Mouse (Mus musculus) MEL (cell line): ENCODE results near the gene 4930432M17Rik.

Source experiments
- CTCF ChIP-seq, 3 experiments: IDR thresholded peaks in 2 of 3; conservative IDR thresholded peaks in 1 of 3; 2 replicates each; pipeline ENCODE4 v1.5.1; 2011 to 2012; ENCODE audit warnings: low read length in 3 of 3, low read depth in 2 of 3, mild to moderate bottlenecking in 2 of 3, improper control_type of control experiment in 1 of 3, inconsistent platforms in 1 of 3, mixed read lengths in 1 of 3, moderate library complexity in 1 of 3; ENCODE audit not compliant: control insufficient read depth in 1 of 3, insufficient read depth in 1 of 3, poor library complexity in 1 of 3, severe bottlenecking in 1 of 3
- EP300 ChIP-seq, 2 experiments: IDR thresholded peaks; 2 replicates each; pipeline ENCODE4 v1.6.1; 2011; ENCODE audit warnings: improper control_type of control experiment in 2 of 2, low read length in 2 of 2, low read depth in 1 of 2, mild to moderate bottlenecking in 1 of 2
- ETS1 ChIP-seq: IDR thresholded peaks from 2 replicates; pipeline ENCODE4 v1.6.1; 2012; ENCODE audit warnings: low read depth, mild to moderate bottlenecking, inconsistent platforms, low read length, improper control_type of control experiment, moderate library complexity
- GATA1 ChIP-seq: IDR thresholded peaks from 2 replicates; pipeline ENCODE4 v1.6.1; 2011; ENCODE audit warnings: low read depth, low read length, improper control_type of control experiment
- HCFC1 ChIP-seq: IDR thresholded peaks from 2 replicates; pipeline ENCODE4 v1.6.1; 2012; ENCODE audit warnings: low read depth, mild to moderate bottlenecking, inconsistent platforms, low read length, improper control_type of control experiment, moderate library complexity
- MAX ChIP-seq: IDR thresholded peaks from 2 replicates; pipeline ENCODE4 v1.6.1; 2011; ENCODE audit warnings: low read length, improper control_type of control experiment
- MAZ ChIP-seq: IDR thresholded peaks from 2 replicates; pipeline ENCODE4 v1.6.1; 2012; ENCODE audit warnings: low read depth, mild to moderate bottlenecking, inconsistent platforms, low read length, improper control_type of control experiment
- MEF2A ChIP-seq: IDR thresholded peaks from 2 replicates; pipeline ENCODE4 v1.6.1; 2014; ENCODE audit warnings: low read depth, mild to moderate bottlenecking, inconsistent platforms, low read length, improper control_type of control experiment; ENCODE audit not compliant: poor library complexity, insufficient replicate concordance, severe bottlenecking; ENCODE audit errors: extremely low read depth
- POLR2AphosphoS2 ChIP-seq: IDR thresholded peaks from 2 replicates; pipeline ENCODE4 v1.6.1; 2011; ENCODE audit warnings: low read length, improper control_type of control experiment
- TAL1 ChIP-seq: IDR thresholded peaks from 2 replicates; pipeline ENCODE4 v1.6.1; 2012; ENCODE audit warnings: mild to moderate bottlenecking, inconsistent platforms, low read length, moderate library complexity, mixed read lengths
- TBP ChIP-seq: IDR thresholded peaks from 2 replicates; pipeline ENCODE4 v1.8.0; 2011; ENCODE audit warnings: low read depth, low read length, improper control_type of control experiment

DNA sequence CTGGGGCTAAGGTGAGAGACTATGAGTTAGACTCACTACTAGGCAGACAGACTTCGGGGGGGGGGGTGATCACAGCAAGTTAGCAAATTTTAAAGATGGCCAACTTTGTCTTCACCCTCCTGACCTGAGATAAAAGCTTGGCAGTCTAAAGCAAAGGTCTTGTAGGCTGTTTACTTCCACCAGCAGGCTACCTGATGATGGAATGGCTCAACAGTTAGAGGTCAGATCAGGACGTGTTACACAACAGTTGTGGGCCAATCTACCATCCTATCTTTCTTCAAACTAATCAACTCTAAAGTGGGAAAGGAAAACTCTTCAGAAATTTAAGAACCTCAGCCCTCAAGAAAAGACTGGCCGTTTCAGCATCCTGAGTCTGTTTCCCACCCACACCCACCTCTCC is 9.6 kb downstream of the 4930432M17Rik start:
- TF ChIP-seq MAX = no peak
- TF ChIP-seq MEF2A = no peak
- no peak for TF ChIP-seq POLR2AphosphoS2
- TF ChIP-seq TBP = no peak
- TF ChIP-seq CTCF (IDR thresholded peaks at IDR 0.05 in 2 of 3, conservative IDR thresholded peaks at IDR 0.05 in 1 of 3; ENCODE audit: control insufficient read depth in 1 of 3, insufficient read depth in 1 of 3, low read depth in 2 of 3, low read length in 3 of 3, poor library complexity in 1 of 3, severe bottlenecking in 1 of 3) = no peak
- TF ChIP-seq MAZ = no peak
- no peak for TF ChIP-seq TAL1
- TF ChIP-seq EP300 (IDR thresholded peaks at IDR 0.05; ENCODE audit: low read depth in 1 of 2, low read length in 2 of 2) = no peak
- no peak for TF ChIP-seq ETS1
- TF ChIP-seq GATA1 = no peak
- TF ChIP-seq HCFC1 = no peak
